Mouse (Mus musculus) forelimb bud, embryonic 11.5 days (tissue): ENCODE results near the gene Dzank1.

ENCODE experiments used
- DNase-seq: peaks from one replicate; pipeline ENCODE4 v3.0.0-alpha.2; 2012; ENCODE audit warnings: low read depth, low spot score

The Dzank1 gene

GRCm38 (mm10) chr2:144467203-144467602, 60.0 kb downstream of the Dzank1 start:
- no peak for DNase-seq

DNA sequence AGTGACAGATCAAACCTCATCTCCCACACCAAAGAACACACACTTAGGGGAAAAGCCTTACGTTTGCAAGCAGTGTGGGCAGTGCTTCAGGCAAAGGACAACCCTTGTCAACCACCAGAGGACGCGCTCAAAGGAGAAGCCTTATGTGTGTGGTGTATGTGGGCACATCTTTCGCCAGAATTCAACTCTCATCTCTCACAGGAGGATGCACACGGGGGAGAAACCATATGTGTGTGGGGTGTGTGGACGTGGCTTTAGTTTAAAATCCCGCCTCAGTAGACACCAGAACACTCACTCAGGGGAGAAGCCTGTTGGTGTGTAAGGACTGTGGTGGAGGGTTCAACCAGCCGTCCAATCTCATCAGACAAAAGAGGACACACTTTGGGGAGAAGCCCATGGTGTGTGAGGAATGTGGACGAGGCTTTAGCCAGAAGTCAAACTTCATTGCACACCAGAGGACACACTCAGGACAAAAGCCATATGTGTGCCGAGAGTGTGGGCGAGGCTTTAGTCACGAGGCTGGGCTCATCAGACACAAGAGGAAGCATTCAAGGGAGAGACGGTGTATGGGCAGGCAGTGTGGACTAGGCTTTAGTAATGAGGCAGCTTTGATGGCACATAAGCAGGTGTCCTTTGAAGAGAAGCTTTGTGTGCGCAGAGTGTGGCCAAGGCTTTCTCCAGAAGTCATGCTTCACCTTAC, 61.2 kb downstream of the Dzank1 start:
- no peak for DNase-seq

GRCm38 (mm10) chr2:144464799-144465760, 62.1 kb downstream of the Dzank1 start:
- DNase-seq, result no peak

GRCm38 (mm10) chr2:144464182-144464581, 63.0 kb downstream of the Dzank1 start:
- DNase-seq, result no peak

- peak; percentile 74 for DNase-seq
These were observed 68.0 kb downstream of the Dzank1 start for GRCm38 (mm10) chr2:144458975-144459754.

DNA sequence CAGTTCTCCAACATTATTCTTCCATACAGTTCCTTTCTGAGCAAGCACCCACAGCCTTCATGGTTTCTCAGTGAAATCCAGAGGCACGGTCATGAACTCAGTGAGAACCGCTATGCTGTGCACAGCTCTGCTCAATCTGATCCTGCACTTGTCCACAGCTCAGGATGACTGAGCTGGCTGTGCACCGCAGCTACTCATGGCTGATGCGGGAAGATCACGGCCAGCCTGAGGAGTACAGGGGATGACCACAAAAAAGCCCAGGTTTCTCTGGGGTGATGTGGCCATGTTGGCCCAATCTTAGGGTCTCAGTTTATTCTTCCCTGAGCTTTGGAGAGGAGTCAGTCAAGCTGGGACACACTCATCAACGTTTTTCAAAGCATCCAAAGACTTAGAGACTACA, 68.9 kb downstream of the Dzank1 start:
- DNase-seq, result no peak

DNA sequence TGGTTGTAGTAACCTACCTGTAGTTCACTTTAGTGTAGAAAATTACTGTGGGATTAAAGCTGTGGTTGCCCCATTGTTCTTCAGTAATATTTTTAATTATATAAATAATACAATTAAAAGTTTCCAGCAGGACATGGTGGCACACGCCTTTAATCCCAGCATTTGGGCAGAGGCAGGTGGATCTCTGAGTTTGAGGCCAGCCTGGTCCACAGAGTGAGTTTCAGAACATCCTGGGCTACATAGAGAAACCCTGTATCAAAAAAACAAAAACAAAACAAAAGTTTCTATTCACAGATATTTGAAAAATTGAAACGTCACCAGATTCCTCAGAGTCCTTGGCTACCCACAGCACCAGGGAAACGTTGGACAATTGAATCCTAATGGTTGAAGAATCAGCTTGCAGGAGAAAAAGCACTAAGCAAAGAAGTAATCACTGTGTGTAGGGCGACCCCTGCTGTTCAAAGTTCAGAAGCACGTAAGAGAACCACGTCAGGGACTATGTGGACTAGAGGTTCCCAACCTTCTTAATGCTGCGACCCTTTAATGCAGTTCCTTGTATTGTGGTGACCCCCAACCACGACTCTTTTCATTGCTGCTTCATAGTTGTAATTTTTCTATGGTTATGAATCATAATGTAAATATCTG, 74.7 kb downstream of the Dzank1 start:
- DNase-seq, result peak; percentile 86

GRCm38 (mm10) chr2:144450378-144450777, 76.8 kb downstream of the Dzank1 start:
- no peak for DNase-seq

GRCm38 (mm10) chr2:144446360-144446999, 80.7 kb downstream of the Dzank1 start:
- no peak for DNase-seq

DNA sequence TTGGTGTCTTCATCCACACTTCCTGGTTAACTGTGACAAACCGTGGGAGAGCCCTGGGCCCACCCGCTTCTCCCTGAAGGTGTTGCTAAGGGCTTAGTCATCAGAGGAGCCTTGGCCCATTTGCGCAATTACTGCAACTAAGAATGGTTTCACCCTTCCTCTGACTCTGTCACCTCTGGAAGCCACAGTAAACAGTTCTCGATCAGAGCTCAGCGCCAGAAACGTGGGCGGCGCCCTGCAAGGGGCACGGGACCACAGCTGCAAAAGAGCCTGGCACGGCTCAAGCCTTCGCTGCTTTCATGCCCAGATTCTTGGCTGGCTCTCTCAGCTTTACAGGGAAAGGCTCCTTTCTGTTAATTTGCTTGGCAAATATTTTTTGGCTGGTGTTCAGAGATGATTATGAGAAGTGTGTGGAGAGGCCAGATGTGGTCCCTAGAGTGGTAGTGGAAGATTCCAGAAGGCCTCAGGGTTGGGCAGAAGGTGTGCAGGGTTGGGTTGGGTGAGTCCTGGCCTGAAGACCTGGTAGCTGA, 85.8 kb downstream of the Dzank1 start:
- DNase-seq, result no peak

DNA sequence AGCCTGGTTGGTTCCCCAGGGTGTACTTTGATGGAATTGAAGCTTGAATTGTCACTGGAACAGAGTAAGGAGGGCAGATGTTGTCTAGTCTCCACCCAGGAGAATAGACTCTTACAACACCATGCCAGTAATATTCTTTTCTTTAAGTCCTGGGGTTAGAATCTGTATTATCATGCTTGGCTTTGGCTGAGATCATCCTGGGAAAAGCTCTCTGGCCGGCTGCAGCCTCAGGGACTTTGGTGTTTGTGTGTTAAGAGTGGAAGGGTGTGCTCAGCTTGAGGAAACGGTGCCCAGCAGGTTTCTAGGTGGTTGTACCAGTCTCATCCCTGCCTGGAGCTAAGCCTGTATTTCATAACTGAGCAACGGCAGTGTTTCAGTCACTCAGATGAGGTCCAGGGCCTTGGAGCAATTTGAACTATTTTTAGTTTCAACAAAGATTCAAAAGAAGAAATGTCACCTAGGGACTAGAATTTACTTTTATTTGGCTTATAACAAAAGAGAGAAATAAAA, 88.0 kb downstream of the Dzank1 start:
- DNase-seq, result no peak

- no peak for DNase-seq
These were observed 88.8 kb downstream of the Dzank1 start for GRCm38 (mm10) chr2:144438424-144438823.

DNA sequence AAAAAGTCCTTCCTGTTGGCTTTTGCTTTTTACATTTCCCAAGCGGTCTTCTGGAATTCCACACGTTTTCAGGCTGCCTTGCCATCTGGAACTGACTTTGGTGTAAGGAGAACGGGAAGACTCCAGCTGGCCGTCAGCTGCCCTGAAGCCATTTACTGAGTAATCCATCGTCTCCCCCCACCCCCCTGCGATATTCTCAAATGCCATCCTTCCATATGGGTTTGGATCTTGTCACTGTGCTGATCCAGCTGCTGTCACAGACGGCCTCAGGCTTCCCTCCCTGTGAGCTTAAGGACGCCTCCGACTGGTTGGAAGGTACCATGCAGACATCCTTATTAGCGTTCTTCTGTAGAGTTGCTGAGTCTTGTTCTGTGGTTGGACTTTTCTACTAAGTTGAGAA, 91.5 kb downstream of the Dzank1 start:
- DNase-seq, result no peak

DNA sequence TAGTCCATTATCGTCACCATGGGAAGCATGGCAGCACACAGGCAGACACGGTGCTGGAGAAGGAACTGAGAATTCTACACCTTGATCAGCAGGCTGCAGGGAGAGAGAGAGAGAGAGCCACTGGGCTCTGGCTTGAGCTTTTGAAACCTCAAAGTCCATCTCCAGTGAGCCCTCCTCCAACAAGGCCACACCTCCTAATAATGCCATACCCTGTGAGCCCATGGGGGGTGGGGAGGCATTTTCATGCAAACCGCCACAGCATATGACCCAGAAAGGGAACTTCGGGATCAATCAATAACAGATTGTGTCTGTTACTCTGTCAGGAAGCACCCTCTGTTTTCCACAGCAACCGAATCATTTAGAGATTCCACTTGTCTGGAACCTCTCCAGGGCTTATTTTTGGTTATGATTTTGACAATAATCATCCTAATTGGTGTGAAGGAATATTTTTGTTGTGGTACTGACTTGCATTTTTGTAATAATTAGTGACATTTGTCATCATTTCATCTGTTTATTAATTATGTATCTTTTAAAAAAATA, 95.9 kb downstream of the Dzank1 start:
- DNase-seq, result no peak

GRCm38 (mm10) chr2:144429171-144429570, 98.0 kb downstream of the Dzank1 start:
- no peak for DNase-seq

- DNase-seq, result no peak
These were observed 98.6 kb downstream of the Dzank1 start for GRCm38 (mm10) chr2:144428659-144429058.

- DNase-seq, result no peak
These were observed 99.4 kb downstream of the Dzank1 start for GRCm38 (mm10) chr2:144427852-144428251.

GRCm38 (mm10) chr2:144425761-144426160, 101.5 kb downstream of the Dzank1 start:
- DNase-seq, result no peak

DNA sequence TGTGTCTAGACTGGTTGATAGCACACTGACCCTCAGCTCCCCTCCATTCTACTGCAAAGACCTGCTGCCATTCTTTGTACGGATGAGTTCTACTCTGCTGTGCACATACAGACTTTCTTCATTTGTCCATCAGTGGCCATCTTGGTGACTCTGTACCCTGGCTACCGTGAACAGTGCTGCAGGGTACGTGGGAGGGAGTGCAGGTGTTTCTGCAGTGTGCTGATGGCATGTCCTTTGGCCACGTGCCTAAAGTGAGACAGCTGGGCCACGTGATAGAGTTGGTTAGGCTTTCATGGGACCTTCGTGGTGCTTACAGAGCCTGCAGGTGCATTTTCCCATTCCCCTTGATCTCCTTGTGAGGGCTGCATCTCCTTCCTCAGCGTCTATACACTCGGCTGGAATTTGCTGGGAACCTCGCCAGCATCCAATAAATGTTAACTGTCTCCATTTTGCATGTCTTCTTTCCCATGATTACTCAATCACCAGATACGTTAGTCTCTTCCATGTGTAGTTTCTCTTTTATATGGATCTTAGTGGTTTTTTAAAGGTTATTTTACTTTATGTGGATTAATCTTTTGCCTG, 105.0 kb downstream of the Dzank1 start:
- DNase-seq, result no peak
